Mouse (Mus musculus): ENCODE measurements around the gene Nat9.

Gene Nat9

GRCm38 (mm10) chr11:115173549-115174339 is 13.9 kb downstream of the Nat9 start:
- DNase-seq = no peak

- peak; percentile 50 for DNase-seq
Measured at GRCm38 (mm10) chr11:115172825-115173287, 14.8 kb downstream of the Nat9 start.

- DNase-seq = no peak
Measured at GRCm38 (mm10) chr11:115171125-115171524, 16.5 kb downstream of the Nat9 start.

GRCm38 (mm10) chr11:115169430-115169829 is 18.2 kb downstream of the Nat9 start:
- no peak for DNase-seq

DNA sequence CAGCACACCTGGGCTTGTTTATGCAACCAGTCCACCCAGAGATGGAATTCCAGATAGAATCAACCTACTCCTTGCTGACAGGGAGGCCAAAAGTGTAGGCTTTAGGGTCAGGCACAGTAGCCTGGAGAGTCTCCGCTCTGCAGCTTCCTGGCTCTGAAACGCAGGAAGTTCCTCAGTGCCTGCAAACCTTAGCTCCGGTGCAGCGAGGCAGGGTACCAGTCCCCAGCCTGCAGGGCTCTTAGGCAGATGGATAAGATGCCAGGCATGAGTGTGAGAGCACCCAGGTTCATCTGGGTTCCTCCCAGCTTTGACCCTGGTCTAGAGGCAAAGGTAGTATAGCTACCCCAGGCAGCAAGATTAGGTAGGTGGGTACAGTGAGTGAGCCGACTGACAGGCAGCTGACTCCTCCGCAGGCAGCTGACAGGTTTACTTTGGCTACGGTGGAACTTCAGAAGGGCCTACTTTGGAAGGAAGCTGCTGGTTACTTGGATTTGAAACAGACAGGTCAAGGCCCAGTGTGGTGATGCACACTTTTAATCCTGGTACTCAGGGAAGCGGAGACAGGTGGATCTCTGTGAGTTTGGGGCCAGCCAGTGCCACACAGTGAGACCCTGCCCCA is 19.9 kb downstream of the Nat9 start:
- no peak for DNase-seq

DNA sequence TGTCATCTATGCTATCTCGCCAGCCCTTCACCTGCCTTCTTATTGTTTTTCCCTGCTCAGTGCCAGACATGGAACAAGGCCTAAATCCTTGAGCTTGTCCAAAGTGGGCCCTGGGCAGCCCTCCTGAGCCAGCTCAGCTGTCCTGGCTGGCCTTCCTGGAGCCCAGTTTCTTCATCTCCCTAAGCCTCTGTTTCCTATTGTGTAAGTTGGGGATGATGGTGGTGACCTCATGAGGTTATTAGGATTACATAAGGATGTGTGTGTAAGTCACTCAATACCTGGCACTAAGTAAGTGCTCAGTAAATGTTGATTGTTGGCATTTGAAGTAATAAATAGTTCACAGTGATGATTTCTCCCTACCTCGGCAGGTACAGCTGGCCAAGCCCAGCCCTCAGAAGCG is 20.9 kb downstream of the Nat9 start:
- DNase-seq = no peak

GRCm38 (mm10) chr11:115164976-115165374 is 22.7 kb downstream of the Nat9 start:
- peak; percentile 38 for DNase-seq

- DNase-seq = no peak
Measured at GRCm38 (mm10) chr11:115164341-115164975, 23.2 kb downstream of the Nat9 start.

GRCm38 (mm10) chr11:115163568-115164150 is 24.0 kb downstream of the Nat9 start:
- peak; percentile 48 for DNase-seq

- DNase-seq = peak; percentile 98
Measured at GRCm38 (mm10) chr11:115162832-115163480, 24.7 kb downstream of the Nat9 start, which contains the start of gene Slc9a3r1. Gene Slc9a3r1, plus strand, starts transcription at chr11:115163341.

GRCm38 (mm10) chr11:115162205-115162601 is 25.5 kb downstream of the Nat9 start:
- no peak for DNase-seq

DNA sequence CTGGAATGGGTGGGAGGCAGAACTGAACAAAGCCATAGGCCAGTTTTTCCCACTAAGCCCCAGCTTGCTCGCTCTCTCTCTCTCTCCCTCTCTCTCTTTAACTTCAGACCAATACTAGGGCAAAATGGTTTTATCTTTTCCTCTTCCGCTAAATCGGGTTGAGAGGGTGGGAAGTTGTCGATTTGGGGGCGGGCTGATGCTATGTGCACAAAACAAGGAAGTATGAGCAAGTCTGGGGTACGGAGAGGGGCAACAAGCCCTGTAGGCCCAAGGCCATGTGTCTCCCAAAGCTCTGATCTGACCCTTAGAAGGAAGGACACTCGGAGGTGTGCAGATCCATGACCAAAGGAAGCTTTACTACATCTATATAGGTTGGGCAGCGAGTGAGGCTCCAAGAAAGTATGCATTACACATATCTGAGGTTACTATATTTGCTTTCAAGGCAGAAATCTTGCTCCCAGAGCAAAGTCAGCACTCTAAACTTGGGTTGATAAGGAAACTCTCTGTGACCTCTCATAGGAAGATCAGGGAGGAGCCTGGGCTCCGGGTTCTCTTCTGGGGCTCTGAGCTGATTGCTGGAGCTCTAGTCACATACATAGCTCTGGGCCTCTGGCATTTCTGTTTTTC is 26.0 kb downstream of the Nat9 start:
- DNase-seq = no peak

GRCm38 (mm10) chr11:115160883-115161577 is 26.6 kb downstream of the Nat9 start:
- DNase-seq = peak; percentile 88

DNA sequence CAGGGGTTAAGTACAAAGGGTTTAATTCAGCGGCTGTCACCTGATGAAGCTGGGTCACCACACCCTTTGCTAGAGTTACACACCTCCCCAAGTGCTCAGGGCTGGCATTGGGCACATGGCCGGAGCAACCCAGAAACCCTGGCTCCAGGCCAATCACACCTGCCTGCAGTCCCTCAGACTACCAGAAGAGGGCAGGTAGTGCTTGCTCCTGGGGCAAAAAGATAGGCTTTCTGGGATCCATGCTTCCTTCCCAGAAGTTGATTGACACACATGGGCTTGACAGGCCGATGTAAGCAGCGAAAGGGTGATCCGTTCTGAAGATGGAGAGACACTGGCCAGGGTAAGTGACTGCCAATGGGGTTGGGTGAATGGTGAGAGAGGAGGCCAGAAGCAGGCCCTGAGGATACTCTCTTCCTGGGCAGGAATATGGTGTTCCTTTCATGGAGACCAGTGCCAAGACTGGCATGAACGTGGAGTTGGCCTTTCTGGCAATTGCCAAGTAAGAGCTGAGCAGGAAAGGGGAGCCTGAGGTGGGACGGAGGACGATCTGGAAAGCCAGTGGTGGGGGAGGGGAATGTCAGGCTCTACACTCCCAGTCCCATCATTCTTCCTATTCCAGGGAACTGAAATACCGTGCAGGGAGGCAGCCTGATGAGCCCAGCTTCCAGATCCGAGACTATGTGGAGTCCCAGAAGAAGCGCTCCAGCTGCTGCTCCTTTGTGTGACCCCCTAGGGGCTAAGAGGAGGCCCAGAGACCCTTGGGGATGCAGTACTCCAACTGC is 27.5 kb downstream of the Nat9 start:
- DNase-seq = peak; percentile 88

DNA sequence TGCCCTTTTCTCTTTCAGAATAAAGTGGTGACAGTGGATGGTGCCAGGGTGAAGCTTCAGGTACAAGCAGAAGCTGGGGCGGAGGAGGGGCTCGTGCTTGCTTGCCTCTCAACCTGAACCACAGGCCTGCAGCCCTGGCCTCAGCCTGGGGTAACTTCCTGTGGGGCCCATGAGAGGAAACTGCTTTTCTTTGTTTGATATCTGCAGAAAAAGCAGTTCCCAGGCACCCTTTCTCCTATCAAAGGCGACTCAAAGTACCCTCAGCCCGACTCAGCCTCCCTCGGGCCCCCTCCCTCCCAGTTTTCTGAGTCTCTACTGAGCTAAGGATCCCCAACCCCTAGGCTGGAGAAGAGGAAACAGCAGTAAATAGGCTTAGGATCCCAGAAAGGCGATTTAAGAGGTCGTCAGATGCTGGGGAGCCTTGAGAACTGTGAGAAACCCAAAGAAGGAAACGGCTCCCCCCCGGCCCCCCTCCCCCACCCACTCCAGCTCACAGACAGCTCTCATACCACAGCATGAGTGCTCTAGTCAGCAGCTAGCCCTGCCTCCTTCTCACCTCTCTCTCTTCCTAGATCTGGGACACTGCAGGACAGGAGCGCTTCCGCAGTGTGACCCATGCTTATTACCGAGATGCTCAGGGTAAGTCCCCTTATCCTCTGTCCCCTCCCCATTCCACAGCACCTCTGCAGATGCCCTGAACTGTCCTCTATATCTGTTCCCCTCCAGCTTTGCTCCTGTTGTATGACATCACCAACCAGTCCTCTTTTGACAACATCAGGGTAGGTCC is 29.5 kb downstream of the Nat9 start:
- no peak for DNase-seq

DNA sequence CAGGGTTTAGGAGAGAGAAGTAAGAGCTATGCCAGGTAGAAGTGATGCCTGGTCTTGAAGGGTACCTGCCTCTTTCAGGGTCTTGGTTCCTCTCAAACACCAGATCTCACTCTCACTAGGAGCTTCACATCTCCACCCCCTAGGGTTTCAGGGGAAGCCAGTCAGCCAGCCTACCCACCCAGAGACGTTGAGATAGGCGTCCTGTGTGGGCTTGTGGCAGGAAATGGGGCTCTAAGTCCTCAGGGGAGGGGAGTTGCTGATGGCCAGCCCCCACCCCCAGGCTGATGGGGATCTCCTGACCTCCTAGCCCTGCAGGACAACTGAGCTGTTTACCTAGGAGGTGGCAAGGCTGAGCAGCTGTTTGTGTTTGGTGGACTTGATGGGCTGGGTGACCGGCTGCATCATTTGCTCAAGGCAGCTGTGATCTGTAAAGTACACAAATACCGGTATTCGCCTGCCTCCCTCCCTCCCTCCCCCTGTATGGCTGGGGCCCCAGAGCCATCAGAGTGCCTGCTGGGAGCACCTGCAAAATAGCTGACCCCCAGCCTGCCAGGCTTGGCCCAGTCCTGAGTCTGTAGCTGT is 32.5 kb downstream of the Nat9 start:
- DNase-seq = no peak

DNA sequence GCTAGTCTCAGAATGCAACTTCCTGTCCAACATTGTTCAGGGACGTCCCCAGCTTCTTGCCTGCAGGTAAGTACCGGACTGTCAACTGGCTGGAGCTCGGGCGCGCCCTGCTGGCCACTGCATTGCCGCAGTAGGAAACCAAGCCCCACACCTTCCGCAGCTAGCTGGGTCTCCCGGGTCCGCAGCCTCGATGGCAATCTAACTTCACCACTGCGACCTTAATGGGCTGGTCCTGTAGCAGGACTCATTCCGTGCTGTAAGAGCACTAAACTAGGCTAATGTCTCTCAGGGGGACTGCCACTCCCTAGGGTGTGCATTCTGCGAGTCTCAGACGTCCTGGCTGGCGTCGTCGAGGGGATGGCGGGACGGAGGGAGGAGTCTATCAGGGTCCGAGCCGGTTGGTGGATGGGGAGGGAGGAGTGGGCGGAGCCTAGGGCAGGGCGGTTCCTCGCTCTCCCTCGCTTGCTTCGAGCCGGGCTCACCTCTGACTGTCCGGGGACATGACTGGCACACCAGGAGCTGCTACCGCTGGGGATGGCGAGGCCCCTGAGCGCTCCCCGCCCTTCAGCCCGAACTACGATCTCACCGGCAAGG is 33.9 kb downstream of the Nat9 start:
- DNase-seq = peak; percentile 85

GRCm38 (mm10) chr11:115153088-115153487 is 34.6 kb downstream of the Nat9 start:
- no peak for DNase-seq

- peak; percentile 73 for DNase-seq
Measured at GRCm38 (mm10) chr11:115151755-115152429, 35.8 kb downstream of the Nat9 start.

All from lung, postnatal 14 days (tissue).